Mouse (Mus musculus) hindbrain, postnatal 0 days (tissue): ENCODE measurements around the gene Prss47. TPM values are rescaled to one million over a fixed set of nuclear protein-coding genes. Genes with fewer than 3 reads are reported as not detected.
A peak's percentile ranks its signal among the peaks of the same experiment; 100 is the strongest.

Source experiments
- ATAC-seq: fragments of 200-750 bp; cut with Nextera tagmentation; 2 replicates; pipeline ENCODE4 v1.8.0; 2017; ENCODE audit warnings: mild to moderate bottlenecking, moderate TSS enrichment, moderate library complexity
- DNase-seq: peaks from one replicate; pipeline ENCODE4 v3.0.0-alpha.2; 2015; ENCODE audit warnings: low spot score
- H3K27ac ChIP-seq: fragments of 300-500 bp; sonication (generic); 2 replicates; pipeline ENCODE4 v1.5.1; 2014; ENCODE audit warnings: mild to moderate bottlenecking
- H3K27me3 ChIP-seq: fragments of 300-500 bp; sonication (generic); 2 replicates; pipeline ENCODE4 v1.6.1; 2014; ENCODE audit warnings: low read length, mixed read lengths; ENCODE audit not compliant: insufficient read depth
- H3K36me3 ChIP-seq: fragments of 300-500 bp; sonication (generic); 2 replicates; pipeline ENCODE4 v1.6.1; 2014; ENCODE audit warnings: low read length, mixed read lengths; ENCODE audit not compliant: insufficient read depth
- H3K4me1 ChIP-seq: fragments of 300-500 bp; sonication (generic); 2 replicates; pipeline ENCODE4 v1.6.1; 2014; ENCODE audit warnings: antibody characterized with exemption, low read length, mixed read lengths; ENCODE audit not compliant: insufficient read depth
- H3K4me2 ChIP-seq: fragments of 300-500 bp; sonication (generic); 2 replicates; pipeline ENCODE4 v1.6.1; 2014; ENCODE audit warnings: low read depth, mild to moderate bottlenecking, low read length, moderate library complexity, mixed read lengths
- H3K4me3 ChIP-seq: fragments of 300-500 bp; sonication (generic); 2 replicates; pipeline ENCODE4 v1.5.1; 2014; ENCODE audit warnings: low read length
- H3K9ac ChIP-seq: fragments of 300-500 bp; sonication (generic); replicated peaks from 2 replicates; pipeline ENCODE4 v1.6.1; 2014; ENCODE audit warnings: mild to moderate bottlenecking, low read length, moderate library complexity, mixed read lengths
- H3K9me3 ChIP-seq: fragments of 300-500 bp; sonication (generic); 2 replicates; pipeline ENCODE4 v1.6.1; 2016; ENCODE audit warnings: low read length, mixed read lengths
- CTCF ChIP-seq: IDR thresholded peaks from 2 replicates; pipeline ENCODE4 v1.5.1; 2016; ENCODE audit warnings: antibody characterized with exemption, control low read depth, low read depth
- WGBS: fragments of 180-500 bp; shearing (Covaris S2); extraction: QIAGEN DNeasy Blood & Tissue Kit; methylation state at CpG from one replicate; pipeline ENCODE4 v1.1.7; 2014; 5-methylcytosine and 5-hydroxymethylcytosine counted together
- polyA plus RNA-seq: library from polyadenylated mRNA; unstranded; fragments of >200 nt; fragmentation: Nextera tagmentation; extraction: Ambion mirVana; gene quantifications from 2 replicates; pipeline ENCODE4 v1.2.1, GENCODE M21; 2015
- total RNA-seq: library from RNA; depleted of rRNA; stranded (reverse); fragments of >200 nt; gene quantifications from 2 replicates; pipeline ENCODE4 v1.2.3, GENCODE M21; 2014; rRNA removed

The Prss47 gene
- total RNA-seq (not detected in 2 replicates), polyA plus RNA-seq (not detected in 2 replicates)

DNA sequence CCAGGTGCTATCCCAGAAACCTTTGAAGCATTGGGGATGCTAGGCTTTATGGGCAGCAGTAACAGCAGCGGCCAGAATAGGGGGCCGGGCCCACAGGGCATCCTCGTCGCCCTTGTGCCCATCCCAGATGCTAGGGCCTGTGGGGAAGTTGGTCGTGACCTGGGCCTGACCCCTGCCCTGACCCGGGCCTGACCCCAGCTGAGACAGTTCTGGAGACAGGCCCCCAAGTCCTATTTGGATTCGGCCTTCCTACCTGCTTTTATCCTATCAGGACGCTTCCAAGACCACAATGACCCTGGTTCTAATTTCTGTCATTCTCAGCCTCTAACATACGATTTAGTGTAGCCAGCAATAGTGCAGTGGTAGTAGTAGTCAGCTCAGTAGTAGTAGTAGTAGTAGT, at the start of gene Prss47:
TSS of gene Prss47 (minus strand) at position 101 of the 400 bp plus-strand sequence.
- H3K9me3 ChIP-seq: peaks cover 2% of the 10 kb centered on the region; the same call in 1 of the 2 replicates
- no peaks in the 10 kb centered on the region for H3K4me1 ChIP-seq
- H3K4me3 ChIP-seq: no peak within 1 kb of the TSS
- H3K27me3 ChIP-seq: no peaks in the 10 kb centered on the region
- H3K36me3 ChIP-seq: no peaks in the 10 kb centered on the region
- no peak within 1 kb of the TSS for H3K27ac ChIP-seq
- WGBS: 89% methylated on average over 9 of the region's 9 CpGs
- ATAC-seq (no peak), DNase-seq (no peak)
- TF ChIP-seq CTCF: no peak
- H3K4me2 ChIP-seq: no peak within 1 kb of the TSS
- H3K9ac ChIP-seq: no peak within 1 kb of the TSS

GRCm38 (mm10) chr13:65101232-65101631, 48.7 kb upstream of the Prss47 start:
- Histone ChIP-seq H3K36me3 (no peaks in the 10 kb centered on the region), H3K4me1 (no peaks in the 10 kb centered on the region), H3K9ac (no peak overlapping the region), H3K4me2 (no peak overlapping the region), H3K9me3 (0 out of 2 replicates have a peak, but pooled peaks cover 5% of the 10 kb centered on the region), H3K27me3 (no peaks in the 10 kb centered on the region), H3K27ac (no peak overlapping the region), H3K4me3 (no peak overlapping the region)
- WGBS: 94% methylated on average over 3 of the region's 3 CpGs
- DNase-seq (no peak), ATAC-seq (no peak)
- TF ChIP-seq CTCF: no peak

DNA sequence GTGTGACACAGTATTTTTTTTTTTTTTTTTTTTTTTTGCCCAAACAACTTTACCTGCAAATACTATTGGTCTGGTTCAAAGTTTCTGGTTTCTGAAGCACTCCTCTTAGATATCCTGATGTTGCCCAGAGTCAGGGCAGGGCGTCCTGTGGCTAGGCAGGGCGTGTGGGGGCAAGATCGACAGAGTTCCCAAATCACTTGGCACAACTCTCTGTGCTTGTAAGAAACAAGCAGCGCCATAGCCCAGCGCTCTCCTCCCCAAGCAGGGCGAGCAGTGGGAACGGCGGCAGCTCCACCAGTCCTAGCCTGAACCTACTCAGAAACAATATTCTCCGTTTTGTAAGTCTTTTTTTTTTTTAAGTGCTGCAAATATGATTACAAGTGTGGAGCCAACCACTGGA, 48.1 kb upstream of the Prss47 start:
- H3K4me1 ChIP-seq: no peaks in the 10 kb centered on the region
- no peaks in the 10 kb centered on the region for H3K27me3 ChIP-seq
- TF ChIP-seq CTCF: no peak
- H3K27ac ChIP-seq: no peak overlapping the region
- WGBS: 94% methylated on average over 9 of the region's 9 CpGs
- DNase-seq: no peak
- H3K4me3 ChIP-seq: no peak overlapping the region
- no peak overlapping the region for H3K4me2 ChIP-seq
- H3K9me3 ChIP-seq: 0 out of 2 replicates have a peak, but pooled peaks cover 5% of the 10 kb centered on the region
- H3K9ac ChIP-seq: no peak overlapping the region
- ATAC-seq: no peak
- H3K36me3 ChIP-seq: no peaks in the 10 kb centered on the region

DNA sequence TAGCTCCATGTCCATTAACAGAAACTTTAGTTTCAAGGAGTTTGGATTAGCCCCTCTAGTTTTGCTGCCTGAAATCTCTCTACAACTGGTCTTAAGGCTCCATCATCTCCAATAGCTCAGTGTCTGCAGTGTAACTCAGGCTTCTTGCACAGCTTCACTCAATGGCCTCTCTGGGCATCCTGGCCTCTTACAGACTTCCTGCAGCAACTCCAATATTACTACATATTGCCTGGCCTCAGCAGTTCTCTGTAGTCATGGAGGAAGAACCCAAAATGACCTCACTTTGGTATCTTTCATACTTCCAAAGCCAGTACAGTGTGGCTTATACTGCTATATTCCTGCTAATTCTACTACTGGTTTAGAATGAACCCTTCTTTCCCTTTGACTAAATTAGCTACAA, 44.5 kb upstream of the Prss47 start:
- no peak for ATAC-seq
- Histone ChIP-seq H3K27ac (no peak overlapping the region), H3K27me3 (no peaks in the 10 kb centered on the region), H3K9me3 (0 out of 2 replicates have a peak, but pooled peaks cover 2% of the 10 kb centered on the region), H3K4me2 (no peak overlapping the region), H3K4me3 (no peak overlapping the region), H3K9ac (no peak overlapping the region), H3K36me3 (no peaks in the 10 kb centered on the region), H3K4me1 (no peaks in the 10 kb centered on the region)
- DNase-seq: no peak
- no peak for TF ChIP-seq CTCF

- DNase-seq (no peak), ATAC-seq (no peak)
- H3K27me3 ChIP-seq: no peaks in the 10 kb centered on the region
- H3K4me2 ChIP-seq: no peak overlapping the region
- H3K9me3 ChIP-seq: 0 out of 2 replicates have a peak, but pooled peaks cover 2% of the 10 kb centered on the region
- no peak for TF ChIP-seq CTCF
- no peak overlapping the region for H3K4me3 ChIP-seq
- WGBS: 98% methylated on average over 4 of the region's 4 CpGs
- no peak overlapping the region for H3K9ac ChIP-seq
- no peak overlapping the region for H3K27ac ChIP-seq
- no peaks in the 10 kb centered on the region for H3K36me3 ChIP-seq
- no peaks in the 10 kb centered on the region for H3K4me1 ChIP-seq
Measured at GRCm38 (mm10) chr13:65095923-65096322, 43.4 kb upstream of the Prss47 start.

DNA sequence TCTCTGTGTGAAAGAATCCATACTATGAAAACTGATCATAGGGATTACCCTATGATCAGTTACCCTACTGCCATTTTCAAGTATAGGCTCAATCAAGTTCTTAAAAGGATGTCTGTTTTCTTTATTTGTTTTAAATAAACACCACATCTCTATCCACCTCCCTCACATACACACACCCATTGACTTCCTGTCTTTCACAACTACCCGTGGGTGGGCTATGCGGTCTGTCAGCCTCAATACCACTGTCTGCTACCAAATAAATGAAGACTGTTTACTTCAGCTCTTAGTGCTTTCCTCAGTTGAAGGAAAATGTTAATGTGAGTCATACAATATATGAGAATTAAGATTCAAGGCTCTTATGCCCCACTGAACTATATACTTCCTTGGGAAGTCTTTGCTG, 17.4 kb upstream of the Prss47 start:
- Histone ChIP-seq H3K27ac (no peak overlapping the region), H3K4me1 (no peaks in the 10 kb centered on the region), H3K4me2 (no peak overlapping the region), H3K9me3 (no peaks in the 10 kb centered on the region), H3K36me3 (peaks cover 15% of the 10 kb centered on the region), H3K9ac (no peak overlapping the region), H3K27me3 (no peaks in the 10 kb centered on the region), H3K4me3 (no peak overlapping the region)
- DNase-seq: no peak
- ATAC-seq: no peak
- no peak for TF ChIP-seq CTCF
- 89% methylated on average over 2 of the region's 2 CpGs for WGBS

DNA sequence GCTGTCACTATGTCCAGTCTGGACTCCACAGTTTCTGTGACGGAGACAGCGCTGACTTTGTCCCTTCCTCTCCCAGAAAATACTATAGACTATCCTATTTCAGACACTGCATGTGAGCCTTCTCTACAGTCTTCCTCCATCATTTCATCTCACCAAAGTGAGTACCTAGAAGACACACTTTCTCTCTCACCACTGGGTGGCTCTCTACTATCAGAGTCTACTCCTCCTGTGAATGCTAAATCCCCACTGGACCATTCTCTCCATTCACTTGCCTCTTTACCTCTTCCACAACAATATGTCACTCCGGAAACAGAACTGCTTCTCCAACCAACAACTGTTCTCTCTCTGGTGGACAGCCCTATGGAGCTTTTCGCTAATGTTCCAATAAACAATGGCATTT, 17.5 kb downstream of the Prss47 start:
- no peak overlapping the region for H3K4me3 ChIP-seq
- no peak overlapping the region for H3K27ac ChIP-seq
- TF ChIP-seq CTCF: peak; percentile 8; the same call in 1 of the 2 replicates
- H3K4me2 ChIP-seq: no peak overlapping the region
- ATAC-seq: no peak
- H3K4me1 ChIP-seq: no peaks in the 10 kb centered on the region
- H3K9me3 ChIP-seq: no peaks in the 10 kb centered on the region
- WGBS: 64% methylated on average over 4 of the region's 4 CpGs
- H3K9ac ChIP-seq: no peak overlapping the region
- no peaks in the 10 kb centered on the region for H3K36me3 ChIP-seq
- DNase-seq: no peak
- no peaks in the 10 kb centered on the region for H3K27me3 ChIP-seq
